Mouse (Mus musculus) gastrocnemius, adult 8-10 months (tissue): ENCODE results near the gene Kank1. TPM values are rescaled to one million over a fixed set of nuclear protein-coding genes. Genes with fewer than 3 reads are reported as not detected.

Source experiments
- DNase-seq, 2 experiments: peaks; one replicate each; pipeline ENCODE4 v3.0.0; 2022; ENCODE audit warnings: low spot score in 2 of 2
- total RNA-seq, 4 experiments: library from RNA; stranded (reverse); gene quantifications; 2 replicates each; pipeline ENCODE4 v1.2.4; 2022

The Kank1 gene
- total RNA-seq, 4 experiments from 2014 or later, result 21.4 to 27.9 (median 24.4) TPM

DNA sequence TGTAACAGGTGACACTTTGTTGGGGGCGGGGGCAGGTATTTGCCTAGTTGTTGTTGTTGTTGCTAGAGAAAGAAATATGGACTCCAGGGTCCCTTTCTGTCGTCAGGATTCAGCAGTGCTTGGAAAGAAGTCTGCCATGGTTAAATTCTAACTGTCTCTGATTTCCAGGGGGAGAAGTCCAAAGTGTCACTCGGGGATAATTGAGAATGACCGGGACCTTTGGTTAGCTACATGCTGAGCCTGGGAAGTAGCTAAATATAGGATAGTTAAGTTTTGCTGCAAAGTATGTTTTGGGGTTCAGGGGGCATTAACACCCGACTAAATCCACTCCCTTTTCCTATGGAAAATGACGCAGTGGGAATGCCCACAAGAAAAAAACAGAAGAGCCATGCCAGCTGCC, 169.2 kb downstream of the Kank1 start:
- no peak for DNase-seq

DNA sequence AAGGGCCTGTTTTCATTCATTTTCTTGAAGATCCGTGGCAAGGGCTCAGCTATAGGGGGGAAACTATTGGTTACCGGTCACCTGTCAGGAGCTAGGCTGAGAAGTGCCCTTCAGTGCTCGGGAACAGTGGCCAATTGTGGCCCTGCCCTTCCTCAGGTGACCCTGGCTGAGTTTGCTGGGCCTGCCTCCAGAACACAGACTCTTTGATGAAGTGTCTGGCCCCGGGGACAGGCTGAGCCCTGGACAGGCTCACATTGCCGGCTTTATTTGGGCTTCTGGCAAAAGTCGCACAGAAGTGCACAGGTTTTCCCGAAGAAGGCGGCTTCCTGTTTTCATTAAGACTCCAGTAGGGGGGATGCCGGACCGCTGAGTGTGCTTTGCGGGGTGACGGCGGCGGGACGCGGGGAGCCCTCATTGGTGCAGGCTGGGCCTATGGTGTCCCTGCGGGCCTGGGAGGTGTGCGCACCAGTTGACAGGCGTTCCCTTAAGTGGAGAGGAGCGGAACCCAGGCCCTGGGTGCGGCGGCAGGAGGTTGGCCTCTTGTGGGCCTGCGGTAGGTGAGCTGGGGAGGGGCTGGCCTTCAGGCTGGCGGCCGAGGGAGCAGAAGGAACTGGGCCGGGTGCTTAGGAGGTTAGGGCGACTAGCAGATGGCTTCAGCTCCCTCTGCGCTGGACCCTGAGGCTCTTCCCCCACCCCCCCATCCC, 169.9 kb downstream of the Kank1 start:
- peak; percentile 66 to 80 for DNase-seq

- no peak for DNase-seq
Measured at GRCm38 (mm10) chr19:25407185-25407886, 170.6 kb downstream of the Kank1 start.

- no peak for DNase-seq
Measured at GRCm38 (mm10) chr19:25407887-25408236, 171.1 kb downstream of the Kank1 start.

GRCm38 (mm10) chr19:25409239-25409638, 172.5 kb downstream of the Kank1 start:
- no peak for DNase-seq

- DNase-seq, result no peak
Measured at GRCm38 (mm10) chr19:25411353-25411752, 174.6 kb downstream of the Kank1 start.

GRCm38 (mm10) chr19:25415448-25415847, 178.7 kb downstream of the Kank1 start:
- DNase-seq, result no peak

GRCm38 (mm10) chr19:25417671-25418070, 180.9 kb downstream of the Kank1 start:
- no peak for DNase-seq

- no peak for DNase-seq
Measured at GRCm38 (mm10) chr19:25419983-25420382, 183.2 kb downstream of the Kank1 start.

GRCm38 (mm10) chr19:25422096-25422495, 185.3 kb downstream of the Kank1 start:
- no peak for DNase-seq

DNA sequence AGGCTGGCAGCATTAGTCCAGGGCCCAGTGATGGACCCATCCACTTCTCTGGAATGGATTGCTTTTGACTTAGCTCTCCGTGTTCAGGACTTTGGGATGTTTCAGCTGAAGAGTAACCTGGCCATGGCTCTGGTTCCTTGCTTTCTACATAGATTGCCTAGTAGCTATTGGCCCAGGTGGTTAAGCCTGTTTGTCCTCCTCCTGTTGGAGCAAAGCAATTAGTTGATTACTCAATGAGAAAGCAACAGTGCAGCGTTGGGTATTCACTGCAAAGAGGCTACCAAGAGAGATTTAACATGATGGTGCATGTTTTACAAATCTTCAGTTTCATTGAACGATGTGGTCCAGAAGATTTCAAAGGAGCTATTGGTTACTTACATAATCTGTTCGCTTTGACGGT, 186.6 kb downstream of the Kank1 start:
- no peak for DNase-seq

DNA sequence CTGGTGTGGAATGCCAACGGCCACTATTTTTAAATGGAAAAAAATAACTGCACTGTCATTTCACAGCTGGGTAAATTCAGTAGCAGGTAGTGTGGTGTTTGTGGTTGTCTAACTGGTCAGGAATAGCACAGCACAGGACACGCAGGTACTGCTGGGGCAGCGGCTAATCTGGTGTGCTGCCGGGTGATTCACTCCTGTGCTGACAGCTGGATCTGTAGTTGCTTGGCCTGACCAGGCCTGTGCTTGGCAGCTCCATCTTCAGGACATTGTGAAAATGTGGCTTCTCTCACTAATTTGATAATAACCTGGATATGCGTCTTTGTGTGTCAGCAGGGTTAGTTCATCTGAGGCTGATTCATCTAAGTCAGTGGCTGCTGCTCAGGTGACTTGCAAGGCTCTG, 189.7 kb downstream of the Kank1 start:
- no peak for DNase-seq

- DNase-seq, result no peak
Measured at GRCm38 (mm10) chr19:25427886-25428285, 191.1 kb downstream of the Kank1 start.

GRCm38 (mm10) chr19:25428338-25428962, 191.7 kb downstream of the Kank1 start:
- no peak for DNase-seq

- DNase-seq, result no peak
Measured at GRCm38 (mm10) chr19:25431431-25431830, 194.7 kb downstream of the Kank1 start.

GRCm38 (mm10) chr19:25431909-25432308, 195.1 kb downstream of the Kank1 start:
- DNase-seq, result no peak

DNA sequence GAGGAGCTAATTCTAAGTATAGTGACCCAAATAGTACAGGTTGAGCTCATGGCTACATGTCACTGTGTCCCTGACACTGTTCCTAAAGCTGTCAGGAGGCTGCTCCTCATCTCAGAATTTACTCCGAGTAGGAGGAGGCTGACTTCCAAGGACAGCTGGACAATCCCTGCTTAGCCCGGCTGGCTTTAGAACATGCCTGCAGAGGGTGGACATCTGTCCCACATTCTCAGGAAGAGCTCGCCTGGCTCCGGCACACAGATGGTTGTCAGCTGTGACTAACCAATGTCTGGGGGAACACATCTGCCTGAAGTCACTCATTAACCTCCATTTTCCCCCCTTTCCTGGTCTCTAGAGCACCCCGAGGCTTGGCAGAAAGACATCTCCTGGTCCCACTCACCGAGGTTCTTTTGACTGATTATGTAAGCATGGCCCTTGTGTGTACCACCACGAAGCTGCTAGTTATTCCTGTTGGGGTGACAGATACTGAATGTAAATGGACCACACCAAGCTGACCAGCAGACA, 196.5 kb downstream of the Kank1 start:
- no peak for DNase-seq

DNA sequence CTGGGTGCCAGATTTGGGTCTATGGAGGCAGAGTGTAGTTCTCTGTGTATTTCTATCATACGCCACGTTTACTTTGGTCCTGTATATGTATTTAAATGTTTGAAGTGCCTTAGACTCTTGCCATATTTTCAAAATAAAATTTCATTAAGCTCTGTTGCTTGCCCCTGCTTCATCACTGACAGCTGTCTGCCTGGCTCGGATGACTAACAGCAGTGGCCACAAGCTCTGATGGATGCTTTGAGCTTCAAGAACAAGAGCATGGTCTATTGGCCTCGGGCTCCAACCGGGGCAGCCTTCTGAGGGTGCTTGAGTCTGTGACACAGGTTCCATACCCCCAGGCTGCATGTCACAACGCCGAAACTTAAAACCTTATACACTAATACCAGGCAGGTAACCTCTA, 197.6 kb downstream of the Kank1 start:
- no peak for DNase-seq

- DNase-seq, result no peak
Measured at GRCm38 (mm10) chr19:25434795-25435194, 198.0 kb downstream of the Kank1 start.

GRCm38 (mm10) chr19:25435412-25435811, 198.6 kb downstream of the Kank1 start:
- DNase-seq, result no peak

- no peak for DNase-seq
Measured at GRCm38 (mm10) chr19:25436175-25436574, 199.4 kb downstream of the Kank1 start.
